Mouse (Mus musculus) embryonic fibroblast, embryonic 13.5 days (primary cell): ENCODE measurements at regions not wholly inside any gene's neighbourhood (a gene's known extent, or its start where the extent isn't known, plus 50 kb on each side); places are given as distances from the start of the nearest gene placed in this dataset.

Experiments
- CTCF ChIP-seq: IDR thresholded peaks from 2 replicates; pipeline ENCODE4 v1.5.1; 2011; ENCODE audit warnings: mild to moderate bottlenecking, control low read depth, low read length, moderate library complexity, borderline replicate concordance; ENCODE audit not compliant: insufficient read depth
- POLR2A ChIP-seq: IDR thresholded peaks from 2 replicates; pipeline ENCODE4 v1.6.1; 2011; ENCODE audit warnings: low read depth, mild to moderate bottlenecking, control low read depth, low read length, moderate library complexity

DNA sequence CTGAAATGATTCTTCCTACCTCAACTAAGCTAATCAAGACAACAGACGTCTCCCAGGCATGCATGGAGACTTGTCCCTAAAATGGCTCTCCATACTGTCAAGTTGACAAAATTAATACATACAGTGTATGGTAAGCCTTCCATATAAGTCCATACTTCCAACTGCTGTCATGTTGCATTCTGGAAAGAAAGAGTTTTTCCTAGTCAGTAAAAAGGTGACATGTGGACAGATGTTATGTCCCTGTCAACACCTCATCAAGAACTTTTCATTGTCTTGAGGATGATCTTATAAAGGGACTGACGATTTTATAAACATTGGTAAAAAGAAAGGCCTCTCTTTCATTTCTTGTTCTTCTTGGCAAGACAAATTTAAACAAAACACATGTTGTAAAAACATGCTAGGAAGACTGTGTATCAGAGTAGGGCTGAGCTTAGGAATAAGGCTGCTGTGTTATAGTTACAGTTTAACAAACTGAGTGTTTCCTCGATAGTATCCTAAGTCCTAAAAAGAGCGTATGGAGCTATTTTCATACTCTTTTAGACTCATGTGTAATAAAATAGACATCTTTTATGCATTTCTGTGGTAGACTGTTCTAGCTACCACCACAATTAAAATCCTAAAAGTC is 480.7 kb upstream of the 4930452B06Rik start:
- no peak for TF ChIP-seq CTCF
- TF ChIP-seq POLR2A, result no peak
